Mouse (Mus musculus) liver, embryonic 14.5 days (tissue): ENCODE results near the gene Ift52.

ENCODE experiments used
- CTCF ChIP-seq: IDR thresholded peaks from 2 replicates; pipeline ENCODE4 v1.5.1; 2016; ENCODE audit warnings: antibody characterized with exemption, low read depth, control low read depth
- EP300 ChIP-seq: IDR thresholded peaks from 2 replicates; pipeline ENCODE4 v1.6.1; 2016; ENCODE audit warnings: antibody characterized with exemption, low read depth

- TF ChIP-seq CTCF (no peak), EP300 (no peak)
Observed at GRCm38 (mm10) chr2:163049116-163049515, 32.0 kb downstream of the Ift52 start.
